Comparison of ENCODE assay signal across 15 mouse cellular contexts in genomic region chr12:99208251-99208650, GRCm38 (mm10).
"Had no signal": no experiment of that assay in that cellular context is flagged by ENCODE, and none has a peak within 500 bp of the region (broad histone marks: within the 10 kb centered on the region; RNA-seq: fewer than 3 reads in every experiment).

No protein-coding gene starts in this region.

- H3K4me2 ChIP-seq: kidney, embryonic 15.5 days; limb, embryonic 15.5 days; liver, embryonic 13.5 days; midbrain, embryonic 12.5 days; neural tube, embryonic 13.5 days had no signal

- H3K9ac ChIP-seq: kidney, embryonic 15.5 days; limb, embryonic 15.5 days; liver, embryonic 13.5 days; midbrain, embryonic 12.5 days; neural tube, embryonic 13.5 days had no signal

- H3K4me1 ChIP-seq: kidney, embryonic 15.5 days; liver, embryonic 13.5 days; midbrain, embryonic 12.5 days had no signal

- DNase-seq: kidney, postnatal 25 days; layer of hippocampus, adult 9-11 months; layer of hippocampus, postnatal 36 days; liver, embryonic 13.5 days; lung, adult 18-20 months; retina, postnatal 1 day; right cerebral cortex, postnatal 4 days; spleen, adult 18-20 months; thymus, adult 18-20 months; thymus, postnatal 14 days had no signal

- H3K27me3 ChIP-seq: kidney, embryonic 15.5 days; limb, embryonic 15.5 days; liver, embryonic 13.5 days; midbrain, embryonic 12.5 days; neural tube, embryonic 13.5 days had no signal

- H3K9me3 ChIP-seq: kidney, embryonic 15.5 days; limb, embryonic 15.5 days; liver, embryonic 13.5 days; midbrain, embryonic 12.5 days; neural tube, embryonic 13.5 days had no signal

- H3K36me3 ChIP-seq: neural tube, embryonic 13.5 days had no signal

- H3K27ac ChIP-seq: kidney, embryonic 15.5 days; limb, embryonic 15.5 days; liver, embryonic 13.5 days; midbrain, embryonic 12.5 days; neural tube, embryonic 13.5 days had no signal

- H3K4me3 ChIP-seq: kidney, embryonic 15.5 days; limb, embryonic 15.5 days; liver, embryonic 13.5 days; midbrain, embryonic 12.5 days; neural tube, embryonic 13.5 days had no signal

- ATAC-seq: midbrain, embryonic 16.5 days had no signal
